Mouse (Mus musculus): ENCODE measurements around the gene Sh3glb1. TPM values are rescaled to one million over a fixed set of nuclear protein-coding genes. Genes with fewer than 3 reads are reported as not detected.
"Not testable (repeated sequence)": the region's sequence is repeated elsewhere in the genome, so short reads cannot be mapped to it uniquely, and the experiment has no call there.

Gene Sh3glb1
- polyA plus RNA-seq (2016; fragmentation: Nextera tagmentation; extraction: Ambion mirVana) = 99.9 and 114 TPM in 2 replicates

GRCm38 (mm10) chr3:144719901-144720747 is at the start of gene Sh3glb1:
Sh3glb1 (minus strand) TSS chr3:144720335.
- H3K4me3 ChIP-seq = peak within 1 kb of the TSS; percentile 87
- DNase-seq (ENCODE audit: low spot score) = peak; percentile 94
- peak within 1 kb of the TSS; percentile 97 for H3K27ac ChIP-seq
- H3K9me3 ChIP-seq = no peaks in the 10 kb centered on the region
- no peaks in the 10 kb centered on the region for H3K27me3 ChIP-seq (ENCODE audit: insufficient read depth, poor library complexity, severe bottlenecking)
- WGBS = 1% methylated on average over 88 of the region's 98 CpGs
- no peaks in the 10 kb centered on the region; the same call in 1 of the 2 replicates for H3K36me3 ChIP-seq
- peaks cover 39% of the 10 kb centered on the region for H3K4me1 ChIP-seq

GRCm38 (mm10) chr3:144765161-144765560 is 45.0 kb upstream of the Sh3glb1 start:
- Histone ChIP-seq H3K4me3 (no peak overlapping the region), H3K9me3 (no peaks in the 10 kb centered on the region), H3K36me3 (no peaks in the 10 kb centered on the region), H3K27ac (no peak overlapping the region), H3K4me1 (0 out of 2 replicates have a peak, but pooled peaks cover 3% of the 10 kb centered on the region), H3K27me3 (ENCODE audit: insufficient read depth, poor library complexity, severe bottlenecking) (no peaks in the 10 kb centered on the region)
- DNase-seq (ENCODE audit: low spot score) = no peak
- WGBS = 82% methylated on average over 4 of the region's 4 CpGs

GRCm38 (mm10) chr3:144761454-144761853 is 41.3 kb upstream of the Sh3glb1 start:
- H3K4me1 ChIP-seq = 0 out of 2 replicates have a peak, but pooled peaks cover 3% of the 10 kb centered on the region
- no peaks in the 10 kb centered on the region for H3K36me3 ChIP-seq
- no peaks in the 10 kb centered on the region for H3K9me3 ChIP-seq
- no peaks in the 10 kb centered on the region for H3K27me3 ChIP-seq (ENCODE audit: insufficient read depth, poor library complexity, severe bottlenecking)
- no peak overlapping the region for H3K27ac ChIP-seq
- no peak overlapping the region for H3K4me3 ChIP-seq
- no peak for DNase-seq (ENCODE audit: low spot score)
- 70% methylated on average over 6 of the region's 6 CpGs for WGBS

GRCm38 (mm10) chr3:144760592-144761309 is 40.6 kb upstream of the Sh3glb1 start, which contains the start of gene Clca3a1:
Clca3a1 (minus strand) TSS chr3:144760977.
- peak; percentile 80 for DNase-seq (ENCODE audit: low spot score)
- no peak within 1 kb of the TSS for H3K27ac ChIP-seq

GRCm38 (mm10) chr3:144759719-144760118 is 39.6 kb upstream of the Sh3glb1 start:
- 77% methylated on average over 3 of the region's 3 CpGs for WGBS
- Histone ChIP-seq H3K4me1 (0 out of 2 replicates have a peak, but pooled peaks cover 3% of the 10 kb centered on the region), H3K36me3 (peaks cover 8% of the 10 kb centered on the region; the same call in 1 of the 2 replicates), H3K27me3 (ENCODE audit: insufficient read depth, poor library complexity, severe bottlenecking) (no peaks in the 10 kb centered on the region), H3K4me3 (no peak overlapping the region), H3K9me3 (no peaks in the 10 kb centered on the region), H3K27ac (no peak overlapping the region)
- DNase-seq (ENCODE audit: low spot score) = no peak

More at GRCm38 (mm10) chr3:144760592-144761309, 40.6 kb upstream of the Sh3glb1 start, which contains the start of gene Clca3a1:
- peaks cover 3% of the 10 kb centered on the region; the same call in 1 of the 2 replicates for H3K36me3 ChIP-seq
- WGBS = 67% methylated on average over 11 of the region's 11 CpGs
- H3K9me3 ChIP-seq = no peaks in the 10 kb centered on the region
- 0 out of 2 replicates have a peak, but pooled peaks cover 3% of the 10 kb centered on the region for H3K4me1 ChIP-seq
- no peak within 1 kb of the TSS for H3K4me3 ChIP-seq
- H3K27me3 ChIP-seq (ENCODE audit: insufficient read depth, poor library complexity, severe bottlenecking) = no peaks in the 10 kb centered on the region

- not testable (repeated sequence) for H3K27me3 ChIP-seq (ENCODE audit: insufficient read depth, poor library complexity, severe bottlenecking); H3K4me3 ChIP-seq; DNase-seq (ENCODE audit: low spot score); H3K4me1 ChIP-seq; H3K27ac ChIP-seq; H3K36me3 ChIP-seq; H3K9me3 ChIP-seq
- 85% methylated on average over 8 of the region's 8 CpGs for WGBS
Observed at GRCm38 (mm10) chr3:144756103-144756502, 36.0 kb upstream of the Sh3glb1 start.

- peaks cover 8% of the 10 kb centered on the region; the same call in 1 of the 2 replicates for H3K36me3 ChIP-seq
- no peak for DNase-seq (ENCODE audit: low spot score)
- WGBS = 8% methylated on average over 2 of the region's 2 CpGs
- no peaks in the 10 kb centered on the region for H3K4me1 ChIP-seq
- H3K9me3 ChIP-seq = no peaks in the 10 kb centered on the region
- H3K27me3 ChIP-seq (ENCODE audit: insufficient read depth, poor library complexity, severe bottlenecking) = no peaks in the 10 kb centered on the region
- no peak overlapping the region for H3K27ac ChIP-seq
- no peak overlapping the region for H3K4me3 ChIP-seq
Observed at GRCm38 (mm10) chr3:144753120-144753519, 33.0 kb upstream of the Sh3glb1 start.

- WGBS = 66% methylated on average over 21 of the region's 21 CpGs
- not testable (repeated sequence) for H3K27ac ChIP-seq; H3K36me3 ChIP-seq; H3K9me3 ChIP-seq; H3K27me3 ChIP-seq (ENCODE audit: insufficient read depth, poor library complexity, severe bottlenecking); H3K4me1 ChIP-seq; DNase-seq (ENCODE audit: low spot score); H3K4me3 ChIP-seq
Observed at GRCm38 (mm10) chr3:144749062-144749963, 29.2 kb upstream of the Sh3glb1 start.

GRCm38 (mm10) chr3:144747706-144748105 is 27.6 kb upstream of the Sh3glb1 start:
- not testable (repeated sequence) for DNase-seq (ENCODE audit: low spot score); H3K27ac ChIP-seq; H3K4me3 ChIP-seq; H3K36me3 ChIP-seq; H3K4me1 ChIP-seq; H3K27me3 ChIP-seq (ENCODE audit: insufficient read depth, poor library complexity, severe bottlenecking); H3K9me3 ChIP-seq
- WGBS = 47% methylated on average over 3 of the region's 3 CpGs

- 67% methylated on average over 24 of the region's 24 CpGs for WGBS
- not testable (repeated sequence) for H3K4me1 ChIP-seq; H3K27me3 ChIP-seq (ENCODE audit: insufficient read depth, poor library complexity, severe bottlenecking); H3K9me3 ChIP-seq; H3K4me3 ChIP-seq; DNase-seq (ENCODE audit: low spot score); H3K27ac ChIP-seq; H3K36me3 ChIP-seq
Observed at GRCm38 (mm10) chr3:144738396-144738795, 18.3 kb upstream of the Sh3glb1 start.

- no peak overlapping the region for H3K27ac ChIP-seq
- 23% methylated on average over 9 of the region's 9 CpGs for WGBS
Observed at GRCm38 (mm10) chr3:144736831-144737230, 16.7 kb upstream of the Sh3glb1 start.

GRCm38 (mm10) chr3:144723455-144723854 is 3.3 kb upstream of the Sh3glb1 start:
- H3K27me3 ChIP-seq (ENCODE audit: insufficient read depth, poor library complexity, severe bottlenecking) = no peaks in the 10 kb centered on the region
- peaks cover 16% of the 10 kb centered on the region for H3K4me1 ChIP-seq
- H3K4me3 ChIP-seq = no peak overlapping the region
- WGBS = 40% methylated on average over 4 of the region's 4 CpGs
- H3K27ac ChIP-seq = no peak overlapping the region
- DNase-seq (ENCODE audit: low spot score) = no peak
- no peaks in the 10 kb centered on the region for H3K36me3 ChIP-seq
- no peaks in the 10 kb centered on the region for H3K9me3 ChIP-seq

More at GRCm38 (mm10) chr3:144736831-144737230, 16.7 kb upstream of the Sh3glb1 start:
- Histone ChIP-seq H3K36me3 (peaks cover 5% of the 10 kb centered on the region; the same call in 1 of the 2 replicates), H3K27me3 (ENCODE audit: insufficient read depth, poor library complexity, severe bottlenecking) (no peaks in the 10 kb centered on the region), H3K4me3 (no peak overlapping the region), H3K9me3 (no peaks in the 10 kb centered on the region), H3K4me1 (no peaks in the 10 kb centered on the region)
- no peak for DNase-seq (ENCODE audit: low spot score)

All from heart, embryonic 10.5 days (tissue).